Mouse (Mus musculus) midbrain, embryonic 14.5 days (tissue): ENCODE measurements around the gene Lgals3bp. TPM values are rescaled to one million over a fixed set of nuclear protein-coding genes. Genes with fewer than 3 reads are reported as not detected.

ENCODE experiments used
- ATAC-seq: fragments of 200-750 bp; cut with Nextera tagmentation; 2 replicates; pipeline ENCODE4 v1.8.0; 2017; ENCODE audit warnings: moderate number of reproducible peaks, moderate library complexity; ENCODE audit not compliant: low FRiP score, low TSS enrichment
- DNase-seq: peaks from one replicate; pipeline ENCODE4 v3.0.0-alpha.2; 2015
- H3K27ac ChIP-seq: fragments of 300-500 bp; sonication (generic); replicated peaks from 2 replicates; pipeline ENCODE4 v1.5.1; 2014; ENCODE audit warnings: mild to moderate bottlenecking, low read depth, low read length, moderate library complexity
- H3K27me3 ChIP-seq: fragments of 300-500 bp; sonication (generic); 2 replicates; pipeline ENCODE4 v1.6.1; 2014; ENCODE audit warnings: low read length, control low read depth, mixed read lengths; ENCODE audit not compliant: control insufficient read depth, insufficient read depth
- H3K36me3 ChIP-seq: fragments of 300-500 bp; sonication (generic); 2 replicates; pipeline ENCODE4 v1.6.1; 2014; ENCODE audit warnings: low read length, control low read depth; ENCODE audit not compliant: control insufficient read depth, insufficient read depth
- H3K4me1 ChIP-seq: fragments of 300-500 bp; sonication (generic); 2 replicates; pipeline ENCODE4 v1.6.1; 2014; ENCODE audit warnings: mild to moderate bottlenecking, antibody characterized with exemption, low read length, control low read depth; ENCODE audit not compliant: control insufficient read depth, insufficient read depth
- H3K4me2 ChIP-seq: fragments of 300-500 bp; sonication (generic); 2 replicates; pipeline ENCODE4 v1.6.1; 2014; ENCODE audit warnings: mild to moderate bottlenecking, low read length, moderate library complexity
- H3K4me3 ChIP-seq: fragments of 300-500 bp; sonication (generic); replicated peaks from 2 replicates; pipeline ENCODE4 v1.5.1; 2014; ENCODE audit warnings: low read depth, low read length
- H3K9ac ChIP-seq: fragments of 300-500 bp; sonication (generic); replicated peaks from 2 replicates; pipeline ENCODE4 v1.6.1; 2014; ENCODE audit warnings: mild to moderate bottlenecking, low read length, moderate library complexity
- H3K9me3 ChIP-seq: fragments of 300-500 bp; sonication (generic); 2 replicates; pipeline ENCODE4 v1.6.1; 2016; ENCODE audit warnings: low read length, control low read depth, mixed read lengths; ENCODE audit not compliant: control insufficient read depth
- WGBS: fragments of 180-500 bp; shearing (Covaris S2); extraction: QIAGEN DNeasy Blood & Tissue Kit; methylation state at CpG from one replicate; pipeline ENCODE4 v1.1.7; 2014; 5-methylcytosine and 5-hydroxymethylcytosine counted together
- polyA plus RNA-seq: library from polyadenylated mRNA; unstranded; fragments of >200 nt; fragmentation: Nextera tagmentation; extraction: Ambion mirVana; gene quantifications from 2 replicates; pipeline ENCODE4 v1.2.1, GENCODE M21; 2014

The Lgals3bp gene
- polyA plus RNA-seq, 1 experiment from 2014 or later = 5.5 TPM

DNA sequence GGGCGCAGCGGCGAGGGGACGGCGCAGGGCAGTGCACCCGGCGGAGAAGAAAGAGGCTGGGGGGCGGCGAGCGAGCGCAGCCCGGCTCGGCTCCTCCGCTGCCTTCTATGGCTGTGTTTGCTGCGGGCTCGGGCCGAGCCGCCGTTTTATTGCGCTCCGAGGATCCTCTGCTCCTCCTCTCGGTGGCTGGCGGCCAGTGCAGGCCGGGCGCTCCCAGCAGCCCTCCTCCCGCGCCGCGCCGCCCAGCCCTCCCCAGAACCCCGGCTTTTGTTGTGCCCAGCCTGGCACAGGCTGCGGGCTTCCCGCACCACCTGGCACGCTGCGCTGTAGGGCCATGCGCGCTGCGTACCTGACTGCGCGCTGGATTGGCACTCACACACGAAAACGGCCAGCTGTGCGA, 46.7 kb downstream of the Lgals3bp start:
- Histone ChIP-seq H3K9ac (peak overlapping the region; percentile 96), H3K4me3 (peak overlapping the region; percentile 76), H3K4me1 (peaks cover 18% of the 10 kb centered on the region), H3K9me3 (no peaks in the 10 kb centered on the region), H3K36me3 (no peaks in the 10 kb centered on the region), H3K4me2 (peak overlapping the region; percentile 69), H3K27ac (peak overlapping the region; percentile 91), H3K27me3 (no peaks in the 10 kb centered on the region)
- WGBS = under 1% methylated on average over 33 of the region's 43 CpGs
- ATAC-seq (peak; percentile 94), DNase-seq (peak; percentile 94)

DNA sequence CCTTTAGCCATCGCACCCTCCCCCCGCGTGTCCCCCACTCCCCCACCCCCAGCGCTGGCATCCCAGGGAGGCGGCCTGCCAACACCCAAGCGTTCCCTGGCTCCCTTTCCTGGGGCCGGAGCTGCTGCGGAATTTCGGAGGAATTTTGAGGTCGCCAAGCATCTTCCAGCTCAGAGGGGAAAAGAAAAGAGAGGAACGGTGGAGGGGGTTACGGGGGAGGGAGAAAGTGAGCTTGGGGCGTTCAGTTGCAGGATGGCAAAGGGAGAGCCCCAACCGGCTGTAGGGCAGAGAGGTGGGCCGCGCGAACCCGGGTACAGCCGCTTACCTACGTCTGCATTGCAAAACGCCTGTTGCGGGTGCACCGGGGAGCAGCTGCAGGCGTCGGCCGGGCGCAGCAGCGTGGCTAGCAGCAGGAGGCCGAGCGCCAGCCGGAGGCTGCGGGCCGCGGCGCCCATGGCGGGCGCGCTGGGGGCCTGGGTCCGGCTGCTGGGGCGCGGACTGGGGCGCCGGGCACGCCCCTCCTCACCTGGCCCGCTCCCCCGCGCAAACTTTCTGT, 47.2 kb downstream of the Lgals3bp start:
- Histone ChIP-seq H3K27me3 (no peaks in the 10 kb centered on the region), H3K9ac (peak overlapping the region; percentile 96), H3K9me3 (no peaks in the 10 kb centered on the region), H3K4me1 (peaks cover 18% of the 10 kb centered on the region), H3K27ac (peak overlapping the region; percentile 91), H3K4me3 (peak overlapping the region; percentile 76), H3K4me2 (peak overlapping the region; percentile 69), H3K36me3 (no peaks in the 10 kb centered on the region)
- ATAC-seq = no peak; the same call in none of the 2 replicates
- under 1% methylated on average over 40 of the region's 47 CpGs for WGBS
- peak; percentile 70 for DNase-seq

DNA sequence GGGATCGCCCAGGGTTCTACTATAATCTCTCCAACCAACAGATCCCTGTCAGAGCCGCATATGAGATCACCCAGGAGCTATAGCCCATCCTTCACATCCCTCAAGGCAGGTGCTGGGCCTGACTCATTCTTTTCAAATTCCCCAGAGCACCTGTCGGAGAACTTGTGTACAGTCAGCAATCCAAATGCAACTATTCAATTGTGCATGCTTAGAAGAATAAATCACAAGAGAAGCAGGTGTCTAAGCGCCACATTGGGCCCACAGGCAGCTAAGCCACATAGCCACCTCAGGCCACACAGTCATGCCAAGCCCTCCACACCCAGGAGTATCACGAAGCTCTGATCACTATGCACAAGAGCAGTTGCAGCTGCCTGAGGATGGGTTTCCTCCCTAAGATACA, 52.4 kb downstream of the Lgals3bp start:
- ATAC-seq (no peak), DNase-seq (no peak)
- Histone ChIP-seq H3K4me3 (no peak overlapping the region), H3K36me3 (no peaks in the 10 kb centered on the region), H3K4me2 (no peak overlapping the region), H3K9ac (no peak overlapping the region), H3K27me3 (no peaks in the 10 kb centered on the region), H3K27ac (no peak overlapping the region), H3K4me1 (peaks cover 14% of the 10 kb centered on the region), H3K9me3 (no peaks in the 10 kb centered on the region)
- WGBS = 90% methylated on average over 5 of the region's 5 CpGs

DNA sequence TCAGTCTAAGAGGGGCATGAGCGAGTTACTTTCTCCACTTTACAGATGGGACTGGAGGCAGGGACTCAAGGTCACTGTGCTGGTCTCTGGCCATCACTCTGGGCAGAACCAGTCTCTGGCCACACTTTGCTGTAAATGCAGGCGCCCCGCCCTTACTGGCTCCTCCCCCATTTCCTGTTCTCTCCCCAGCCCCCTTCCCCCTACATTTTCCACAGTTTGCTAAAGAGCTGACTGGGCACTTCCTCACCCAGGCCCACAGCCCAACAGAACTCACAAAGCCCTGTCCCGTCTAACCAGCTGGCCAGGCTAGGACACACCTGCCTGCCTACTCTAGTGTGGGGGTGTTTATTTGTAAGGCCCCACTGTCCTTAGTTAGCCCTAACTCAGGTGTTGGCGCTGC, 53.0 kb downstream of the Lgals3bp start:
- no peak overlapping the region for H3K27ac ChIP-seq
- WGBS = 83% methylated on average over 5 of the region's 5 CpGs
- no peaks in the 10 kb centered on the region for H3K27me3 ChIP-seq
- H3K4me2 ChIP-seq = no peak overlapping the region
- no peak overlapping the region for H3K9ac ChIP-seq
- DNase-seq = no peak
- no peaks in the 10 kb centered on the region for H3K36me3 ChIP-seq
- no peaks in the 10 kb centered on the region for H3K9me3 ChIP-seq
- no peak for ATAC-seq
- H3K4me1 ChIP-seq = peaks cover 9% of the 10 kb centered on the region
- no peak overlapping the region for H3K4me3 ChIP-seq

DNA sequence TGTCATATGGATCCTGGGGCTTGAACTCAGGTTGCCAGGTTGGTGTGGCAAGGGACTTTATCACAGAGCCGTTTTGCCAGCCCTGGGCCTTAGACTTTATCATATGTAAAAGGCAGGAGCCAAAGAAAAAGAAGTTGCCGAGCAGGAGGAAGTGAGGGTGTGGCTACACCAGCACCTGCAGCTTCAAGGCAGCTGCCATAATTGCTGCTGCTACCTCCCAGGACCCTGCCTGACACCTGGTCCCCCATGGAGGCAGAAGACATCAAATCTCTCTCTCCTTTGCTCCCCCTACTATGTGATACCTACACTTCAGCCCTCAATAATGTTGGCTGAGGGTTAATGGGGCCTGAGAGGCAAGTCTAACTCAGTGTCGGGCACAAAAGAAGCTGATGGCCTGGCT, 53.5 kb downstream of the Lgals3bp start:
- no peak overlapping the region for H3K9ac ChIP-seq
- peaks cover 9% of the 10 kb centered on the region; the same call in 1 of the 2 replicates for H3K4me1 ChIP-seq
- no peaks in the 10 kb centered on the region for H3K9me3 ChIP-seq
- H3K4me2 ChIP-seq = no peak overlapping the region
- no peaks in the 10 kb centered on the region for H3K36me3 ChIP-seq
- DNase-seq (no peak), ATAC-seq (no peak)
- no peaks in the 10 kb centered on the region for H3K27me3 ChIP-seq
- no peak overlapping the region for H3K4me3 ChIP-seq
- 75% methylated on average over 3 of the region's 3 CpGs for WGBS
- H3K27ac ChIP-seq = no peak overlapping the region

DNA sequence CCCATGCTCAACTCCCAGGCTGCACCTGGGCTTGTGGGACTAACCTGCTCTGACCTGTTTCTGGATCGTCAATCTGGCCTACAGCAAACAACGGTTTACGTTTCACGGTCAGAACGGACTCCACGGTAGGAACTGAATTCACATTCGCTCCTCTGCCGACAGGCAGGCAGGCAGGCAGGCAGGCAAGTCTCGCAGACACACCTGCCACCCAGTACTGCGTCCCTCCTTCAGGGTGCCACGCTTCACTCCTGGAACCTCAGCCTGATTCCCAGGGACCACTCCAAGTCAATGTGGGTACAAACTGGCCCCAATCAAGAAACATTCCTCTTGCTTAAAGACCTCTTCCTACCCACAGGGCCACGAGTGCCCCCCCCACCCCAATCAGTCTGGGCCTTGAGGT, 54.0 kb downstream of the Lgals3bp start:
- 90% methylated on average over 12 of the region's 12 CpGs for WGBS
- H3K36me3 ChIP-seq = no peaks in the 10 kb centered on the region
- no peak overlapping the region for H3K27ac ChIP-seq
- no peaks in the 10 kb centered on the region for H3K27me3 ChIP-seq
- no peak overlapping the region for H3K9ac ChIP-seq
- no peak overlapping the region for H3K4me3 ChIP-seq
- no peaks in the 10 kb centered on the region for H3K9me3 ChIP-seq
- H3K4me1 ChIP-seq = 0 out of 2 replicates have a peak, but pooled peaks cover 8% of the 10 kb centered on the region
- DNase-seq (no peak), ATAC-seq (no peak)
- H3K4me2 ChIP-seq = no peak overlapping the region

GRCm38 (mm10) chr11:118347391-118347790, 54.5 kb downstream of the Lgals3bp start:
- H3K27me3 ChIP-seq = no peaks in the 10 kb centered on the region
- H3K4me1 ChIP-seq = peaks cover 12% of the 10 kb centered on the region
- ATAC-seq (no peak), DNase-seq (no peak)
- no peak overlapping the region for H3K4me3 ChIP-seq
- H3K4me2 ChIP-seq = no peak overlapping the region
- H3K9me3 ChIP-seq = no peaks in the 10 kb centered on the region
- H3K27ac ChIP-seq = no peak overlapping the region
- H3K9ac ChIP-seq = no peak overlapping the region
- 98% methylated on average over 2 of the region's 2 CpGs for WGBS
- H3K36me3 ChIP-seq = no peaks in the 10 kb centered on the region

- ATAC-seq (no peak), DNase-seq (no peak)
- Histone ChIP-seq H3K27ac (no peak overlapping the region), H3K9me3 (no peaks in the 10 kb centered on the region), H3K27me3 (no peaks in the 10 kb centered on the region), H3K4me1 (peaks cover 20% of the 10 kb centered on the region), H3K9ac (no peak overlapping the region), H3K4me2 (no peak overlapping the region), H3K36me3 (no peaks in the 10 kb centered on the region), H3K4me3 (no peak overlapping the region)
- 86% methylated on average over 8 of the region's 8 CpGs for WGBS
Observed at GRCm38 (mm10) chr11:118346395-118347096, 55.3 kb downstream of the Lgals3bp start.

GRCm38 (mm10) chr11:118345693-118346092, 56.2 kb downstream of the Lgals3bp start:
- no peaks in the 10 kb centered on the region for H3K36me3 ChIP-seq
- peaks cover 20% of the 10 kb centered on the region for H3K4me1 ChIP-seq
- H3K9ac ChIP-seq = no peak overlapping the region
- no peaks in the 10 kb centered on the region for H3K9me3 ChIP-seq
- no peak overlapping the region for H3K27ac ChIP-seq
- no peak overlapping the region for H3K4me3 ChIP-seq
- no peak overlapping the region for H3K4me2 ChIP-seq
- 66% methylated on average over 4 of the region's 4 CpGs for WGBS
- no peaks in the 10 kb centered on the region for H3K27me3 ChIP-seq
- DNase-seq (peak; percentile 68), ATAC-seq (no peak)
